Mouse (Mus musculus): ENCODE measurements around the gene Aggf1.

Gene Aggf1

GRCm38 (mm10) chr13:95330507-95330906, 44.6 kb downstream of the Aggf1 start:
- DNase-seq = no peak

- DNase-seq = peak; percentile 32 to 47
Observed at GRCm38 (mm10) chr13:95328767-95329166, 46.4 kb downstream of the Aggf1 start.

- peak; percentile 57 to 64 for DNase-seq
Observed at GRCm38 (mm10) chr13:95327345-95327741, 47.8 kb downstream of the Aggf1 start.

GRCm38 (mm10) chr13:95326611-95327344, 48.4 kb downstream of the Aggf1 start:
- DNase-seq = peak; percentile 28 to 45

GRCm38 (mm10) chr13:95325907-95326550, 49.1 kb downstream of the Aggf1 start:
- no peak for DNase-seq

- peak; percentile 85 to 91 for DNase-seq
Observed at GRCm38 (mm10) chr13:95325080-95325906, 49.9 kb downstream of the Aggf1 start.

GRCm38 (mm10) chr13:95324626-95325079, 50.5 kb downstream of the Aggf1 start:
- DNase-seq = no peak

GRCm38 (mm10) chr13:95323950-95324625, 51.1 kb downstream of the Aggf1 start:
- DNase-seq = peak; percentile 88 to 90

- peak in 1 of 2 experiments; percentile 39 for DNase-seq
Observed at GRCm38 (mm10) chr13:95323400-95323799, 51.8 kb downstream of the Aggf1 start, which contains the start of gene Zbed3. Zbed3 (plus strand) TSS chr13:95323612.

- peak in 1 of 2 experiments; percentile 26 for DNase-seq
Observed at GRCm38 (mm10) chr13:95320451-95320850, 54.7 kb downstream of the Aggf1 start.

- DNase-seq = no peak
Observed at GRCm38 (mm10) chr13:95319153-95319552, 56.0 kb downstream of the Aggf1 start.

GRCm38 (mm10) chr13:95312016-95312415, 63.1 kb downstream of the Aggf1 start:
- no peak for DNase-seq

GRCm38 (mm10) chr13:95307100-95307655, 68.0 kb downstream of the Aggf1 start:
- DNase-seq = no peak

GRCm38 (mm10) chr13:95306596-95306995, 68.6 kb downstream of the Aggf1 start:
- no peak for DNase-seq

Data from kidney, postnatal 4 days (tissue).